Comparison of ENCODE assay signal across 21 mouse cellular contexts in the genomic region with DNA sequence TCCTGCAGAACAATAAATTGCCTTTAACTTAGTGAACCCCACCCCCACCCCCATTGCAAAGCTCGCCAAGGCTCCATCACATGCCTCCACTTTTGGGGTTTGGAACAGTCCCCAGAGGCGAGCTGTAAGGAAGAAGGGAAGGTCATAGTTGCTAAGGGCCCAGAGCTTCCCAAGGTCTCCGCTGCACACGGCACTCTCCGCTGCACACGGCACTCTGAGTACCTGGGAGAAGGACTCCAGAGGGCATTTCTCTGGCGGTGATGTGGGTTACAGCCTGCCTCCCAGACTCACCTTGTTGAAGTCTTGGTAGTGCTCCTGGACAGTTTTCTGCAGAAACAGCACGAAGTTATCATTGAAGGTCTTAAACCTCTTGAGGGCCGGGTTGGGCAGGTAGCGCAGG. TPM values are rescaled to one million over a fixed set of nuclear protein-coding genes. Genes with fewer than 3 reads are reported as not detected.
DNase-seq lines count a peak whose midpoint lies in the region; ATAC-seq lines count a peak whose summit lies in the region.
"Had no signal": no experiment of that assay in that cellular context is flagged by ENCODE, and none has a peak within 500 bp of the region (broad histone marks: within the 10 kb centered on the region; RNA-seq: fewer than 3 reads in every experiment).

No protein-coding gene starts in this region.

- H3K27me3 ChIP-seq in kidney, embryonic 14.5 days (ENCODE audit: control insufficient read depth, insufficient read depth, low read length): no peaks in the 10 kb centered on the region
- H3K27me3 ChIP-seq: hindbrain, embryonic 12.5 days had no signal

- H3K4me2 ChIP-seq in kidney, embryonic 14.5 days (replicated peaks; ENCODE audit: low read depth, low read length): no peak overlapping the region
- H3K4me2 ChIP-seq: hindbrain, embryonic 12.5 days had no signal

- no peaks in the 10 kb centered on the region for H3K9me3 ChIP-seq in kidney, embryonic 14.5 days (ENCODE audit: control insufficient read depth, low read length)
- H3K9me3 ChIP-seq: embryonic facial prominence, embryonic 10.5 days; forebrain, embryonic 10.5 days; hindbrain, embryonic 12.5 days had no signal

- peak; percentile 31 for DNase-seq in kidney, adult 18-20 months
- DNase-seq in kidney, postnatal 36 days: peak; percentile 36 to 53
- DNase-seq in kidney, postnatal 10 days: no peak
- DNase-seq in R1 (ENCODE audit: low read depth, low spot score): peak; percentile 31
- DNase-seq in ZHBTc4 (ENCODE audit: low read depth, low spot score): peak; percentile 15
- no peak for DNase-seq in left cerebral cortex, adult 11 months (ENCODE audit: low spot score)
- DNase-seq: adrenal gland, postnatal 25 days; cerebellum, adult 2 months; cerebellum, postnatal 10 days; gastrocnemius, adult 2 months; gastrocnemius, postnatal 25 days; heart, postnatal 10 days; heart, postnatal 4 days had no signal

- H3K9ac ChIP-seq in kidney, embryonic 14.5 days (ENCODE audit: low read depth, low read length): no peak overlapping the region
- H3K9ac ChIP-seq: hindbrain, embryonic 12.5 days had no signal

- H3K36me3 ChIP-seq in kidney, embryonic 14.5 days (ENCODE audit: control insufficient read depth, insufficient read depth, low read length): no peaks in the 10 kb centered on the region
- H3K36me3 ChIP-seq: embryonic facial prominence, embryonic 10.5 days; forebrain, embryonic 10.5 days; hindbrain, embryonic 12.5 days had no signal

- H3K27ac ChIP-seq in kidney, embryonic 14.5 days (ENCODE audit: low read depth, low read length): no peak overlapping the region
- H3K27ac ChIP-seq: embryonic facial prominence, embryonic 10.5 days; forebrain, embryonic 10.5 days; gastrocnemius, adult 2 months; hindbrain, embryonic 12.5 days had no signal

- H3K4me3 ChIP-seq in kidney, embryonic 14.5 days (ENCODE audit: low read length): no peak overlapping the region
- H3K4me3 ChIP-seq: embryonic facial prominence, embryonic 10.5 days; forebrain, embryonic 10.5 days; gastrocnemius, adult 2 months; hindbrain, embryonic 12.5 days had no signal

- 79% methylated on average over 10 of the region's 10 CpGs for WGBS in kidney, embryonic 14.5 days

- ATAC-seq in kidney, embryonic 14.5 days (ENCODE audit: low FRiP score, low TSS enrichment): no peak
- ATAC-seq: forebrain, embryonic 14.5 days; hindbrain, embryonic 16.5 days had no signal

- H3K4me1 ChIP-seq in kidney, embryonic 14.5 days (ENCODE audit: control insufficient read depth, insufficient read depth, low read length): no peaks in the 10 kb centered on the region
- H3K4me1 ChIP-seq: embryonic facial prominence, embryonic 10.5 days; forebrain, embryonic 10.5 days; hindbrain, embryonic 12.5 days had no signal

RNA-seq across cellular contexts. Expression of gene Cyp1a2, which starts 2.1 kb away (rescaled TPM):
- polyA plus RNA-seq in kidney, embryonic 14.5 days (2014; fragmentation: Nextera tagmentation; extraction: Ambion mirVana): not detected in 2 replicates
- polyA plus RNA-seq: cerebellum, adult 2 months; embryonic facial prominence, embryonic 10.5 days; embryonic facial prominence, embryonic 14.5 days; forebrain, embryonic 10.5 days; forebrain, embryonic 14.5 days; heart, embryonic 14.5 days; hindbrain, embryonic 12.5 days; hindbrain, embryonic 16.5 days had no signal

RNA-seq across cellular contexts. Expression of gene Cyp1a1, which starts 6.3 kb away (rescaled TPM):
- 0.08 and 0.11 TPM in 2 replicates for polyA plus RNA-seq in kidney, embryonic 14.5 days (2014; fragmentation: Nextera tagmentation; extraction: Ambion mirVana)
- polyA plus RNA-seq: forebrain, embryonic 14.5 days; heart, embryonic 14.5 days; hindbrain, embryonic 12.5 days had no signal

RNA-seq across cellular contexts. Expression of gene Edc3, which starts 26.9 kb away (rescaled TPM):
- polyA plus RNA-seq in kidney, embryonic 14.5 days (2014; fragmentation: Nextera tagmentation; extraction: Ambion mirVana): 20.7 and 24.1 TPM in 2 replicates

RNA-seq across cellular contexts. Expression of gene Csk, which starts 28.0 kb away (rescaled TPM):
- 24.3 and 26.1 TPM in 2 replicates for polyA plus RNA-seq in kidney, embryonic 14.5 days (2014; fragmentation: Nextera tagmentation; extraction: Ambion mirVana)

Comparison
In these comparisons a context has a peak if more than half of its experiments do, and no peak if none do; other contexts are left out.
1. DNase-seq: peak in kidney, adult 18-20 months (single experiment), kidney, postnatal 36 days (2 of 2), R1 (single experiment) and ZHBTc4 (single experiment); none in kidney, postnatal 10 days (single experiment) and left cerebral cortex, adult 11 months (single experiment).